Mouse (Mus musculus) olfactory bulb, adult 2 months (tissue): ENCODE results near the gene Gm5089.

Experiments
- CTCF ChIP-seq: fragments of 200-500 bp; IDR thresholded peaks from 2 replicates; pipeline ENCODE4 v1.5.1; 2012; ENCODE audit warnings: low read depth, mild to moderate bottlenecking, low read length, moderate library complexity; ENCODE audit not compliant: insufficient read depth
- POLR2A ChIP-seq: fragments of 200-500 bp; IDR thresholded peaks from 2 replicates; pipeline ENCODE4 v1.6.1; 2012; ENCODE audit warnings: mild to moderate bottlenecking, low read depth, low read length, moderate library complexity; ENCODE audit not compliant: insufficient read depth

DNA sequence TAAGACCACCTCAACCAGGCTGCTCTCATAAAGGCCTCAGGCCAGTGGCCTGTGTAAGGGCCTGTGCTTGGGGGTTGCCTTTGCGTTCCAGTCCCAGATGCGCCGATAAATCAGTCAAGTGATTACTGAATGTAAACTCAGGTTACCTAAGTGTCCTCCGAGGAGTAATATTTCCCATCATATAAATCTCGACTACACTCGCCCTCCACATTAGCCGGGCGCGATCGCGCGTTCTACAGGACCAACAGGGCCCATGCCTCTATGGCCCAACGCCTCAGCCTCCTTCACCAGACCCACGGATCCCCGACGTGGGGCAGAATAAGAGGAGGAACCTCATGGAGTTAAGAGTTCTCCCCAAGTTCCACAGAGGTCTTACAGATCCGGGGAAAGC, 11.8 kb upstream of the Gm5089 start:
- TF ChIP-seq POLR2A (no peak), CTCF (no peak)
